25 mouse cellular contexts compared by ENCODE assay signal in the genomic region with DNA sequence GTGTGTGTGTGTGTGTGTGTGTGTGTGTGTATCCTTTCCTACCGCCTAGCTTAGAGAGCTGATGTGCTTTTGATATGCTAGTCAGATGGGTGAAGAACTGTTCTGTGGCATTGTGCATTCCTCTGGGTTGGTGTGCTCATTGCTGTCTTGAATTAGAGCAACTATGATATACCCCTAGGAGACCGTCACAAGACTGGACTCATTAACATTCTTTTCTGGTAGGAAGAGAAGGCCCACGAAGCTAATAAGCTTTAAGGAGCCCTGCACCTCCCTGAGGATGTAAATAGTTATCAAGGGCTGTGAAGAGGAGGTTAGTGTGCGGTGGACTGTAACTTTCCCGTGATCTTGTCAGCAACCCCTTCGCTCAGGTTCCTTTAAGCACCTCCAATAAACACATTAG.
"Had no signal": no experiment of that assay in that cellular context is flagged by ENCODE, and none has a peak within 500 bp of the region (broad histone marks: within the 10 kb centered on the region; RNA-seq: fewer than 3 reads in every experiment).

No protein-coding gene starts in this region.

- H3K4me1 ChIP-seq: heart, embryonic 13.5 days; heart, embryonic 15.5 days; hindbrain, embryonic 13.5 days; hindbrain, embryonic 15.5 days; liver, embryonic 13.5 days; liver, embryonic 15.5 days had no signal

- H3K9ac ChIP-seq: heart, embryonic 13.5 days; heart, embryonic 15.5 days; hindbrain, embryonic 13.5 days; hindbrain, embryonic 15.5 days; limb, embryonic 12.5 days; liver, embryonic 13.5 days; liver, embryonic 15.5 days had no signal

- H3K27me3 ChIP-seq: heart, embryonic 13.5 days; heart, embryonic 15.5 days; hindbrain, embryonic 13.5 days; hindbrain, embryonic 15.5 days; limb, embryonic 12.5 days; liver, embryonic 13.5 days; liver, embryonic 15.5 days had no signal

- ATAC-seq: hindbrain, postnatal 0 days; intestine, embryonic 16.5 days had no signal

- H3K27ac ChIP-seq: heart, adult 2 months; heart, embryonic 13.5 days; heart, embryonic 15.5 days; hindbrain, embryonic 13.5 days; hindbrain, embryonic 15.5 days; hindbrain, postnatal 0 days; limb, embryonic 12.5 days; liver, embryonic 13.5 days; liver, embryonic 15.5 days had no signal

- H3K4me2 ChIP-seq: heart, embryonic 11.5 days; heart, embryonic 13.5 days; heart, embryonic 15.5 days; hindbrain, embryonic 13.5 days; hindbrain, embryonic 15.5 days; limb, embryonic 12.5 days; liver, embryonic 11.5 days; liver, embryonic 13.5 days; liver, embryonic 15.5 days had no signal

- H3K36me3 ChIP-seq: heart, embryonic 13.5 days; heart, embryonic 15.5 days; hindbrain, embryonic 13.5 days; hindbrain, embryonic 15.5 days; limb, embryonic 12.5 days; liver, embryonic 13.5 days; liver, embryonic 15.5 days had no signal

- H3K4me3 ChIP-seq: heart, adult 2 months; heart, embryonic 13.5 days; heart, embryonic 15.5 days; hindbrain, embryonic 13.5 days; hindbrain, embryonic 15.5 days; limb, embryonic 12.5 days; liver, embryonic 13.5 days; liver, embryonic 15.5 days had no signal

- H3K9me3 ChIP-seq: heart, embryonic 13.5 days; heart, embryonic 15.5 days; hindbrain, embryonic 13.5 days; hindbrain, embryonic 15.5 days; limb, embryonic 12.5 days; liver, embryonic 13.5 days; liver, embryonic 15.5 days had no signal

- DNase-seq: gastrocnemius, postnatal 14 days; gastrocnemius, postnatal 36 days; heart, adult 11 months; heart, adult 2 months; heart, postnatal 14 days; heart, postnatal 36 days; kidney, adult 11 months; kidney, adult 2 months; kidney, postnatal 10 days; kidney, postnatal 36 days; layer of hippocampus, adult 9-11 months; layer of hippocampus, postnatal 36 days; left cerebral cortex, postnatal 4 days; liver; liver, embryonic 13.5 days had no signal
